Mouse (Mus musculus): ENCODE data around the gene Dhrs4.

The Dhrs4 gene

DNA sequence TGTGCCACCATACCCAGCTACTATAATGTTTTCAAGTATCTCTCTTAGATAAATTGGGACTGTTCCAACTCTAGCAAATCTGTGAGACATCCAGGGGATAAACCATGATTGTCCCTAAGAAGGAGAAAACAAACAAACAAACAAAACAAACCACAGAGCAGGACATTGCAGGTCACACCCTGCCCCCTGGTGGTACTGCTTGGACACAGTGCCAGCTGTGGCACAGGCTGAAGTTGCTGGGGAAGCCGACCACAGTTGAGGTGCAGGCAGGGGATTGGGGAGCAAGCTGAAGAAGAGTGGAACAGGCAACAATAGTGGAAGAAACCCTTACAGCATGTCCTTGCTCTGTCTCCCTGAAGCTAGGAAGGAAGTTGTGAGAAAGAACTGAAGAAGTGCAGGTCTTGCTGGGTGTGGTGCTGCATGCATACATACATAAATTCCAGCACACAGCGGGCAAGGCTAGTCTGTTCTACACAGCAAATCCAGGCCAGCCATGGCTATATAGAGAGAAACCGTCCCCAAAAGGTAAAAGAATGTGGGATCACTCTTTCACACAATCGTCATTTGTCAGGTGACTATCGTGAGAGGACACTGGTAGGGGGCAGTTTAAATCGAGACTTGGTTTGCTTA is 57.7 kb downstream of the Dhrs4 start:
- DNase-seq, result peak; percentile 62
